Mouse (Mus musculus) spleen, adult 2 months (tissue): Measurements from ENCODE around the gene Tmem240.

Source experiments
- CTCF ChIP-seq: fragments of 200-500 bp; IDR thresholded peaks from 2 replicates; pipeline ENCODE4 v1.5.1; 2011; ENCODE audit warnings: mild to moderate bottlenecking, inconsistent platforms; ENCODE audit not compliant: insufficient read depth, insufficient read length, insufficient replicate concordance; ENCODE audit errors: extremely low read depth
- POLR2A ChIP-seq: fragments of 200-500 bp; IDR thresholded peaks from 2 replicates; pipeline ENCODE4 v1.6.1; 2011; ENCODE audit warnings: low read depth, low read length, inconsistent platforms

GRCm38 (mm10) chr4:155780895-155781294 is 46.3 kb downstream of the Tmem240 start:
- TF ChIP-seq POLR2A = no peak
- TF ChIP-seq CTCF = no peak
